Mouse (Mus musculus) heart, embryonic 13.5 days (tissue): ENCODE measurements around the gene Eif5b. TPM values are rescaled to one million over a fixed set of nuclear protein-coding genes. Genes with fewer than 3 reads are reported as not detected.
"Not testable (repeated sequence)": the region's sequence is repeated elsewhere in the genome, so short reads cannot be mapped to it uniquely, and the experiment has no call there.

Source experiments
- ATAC-seq: fragments of 200-750 bp; cut with Nextera tagmentation; 2 replicates; pipeline ENCODE4 v1.8.0; 2017; ENCODE audit warnings: moderate TSS enrichment; ENCODE audit not compliant: insufficient number of reproducible peaks, low FRiP score, low TSS enrichment; ENCODE audit errors: extremely low read depth
- H3K27ac ChIP-seq: fragments of 300-500 bp; sonication (generic); replicated peaks from 2 replicates; pipeline ENCODE4 v1.5.1; 2015; ENCODE audit warnings: moderate library complexity, mild to moderate bottlenecking, inconsistent platforms
- H3K27me3 ChIP-seq: fragments of 300-500 bp; sonication (generic); replicated peaks from 2 replicates; pipeline ENCODE4 v1.6.1; 2015; ENCODE audit warnings: mild to moderate bottlenecking, inconsistent platforms
- H3K36me3 ChIP-seq: fragments of 300-500 bp; sonication (generic); 2 replicates; pipeline ENCODE4 v1.6.1; 2015; ENCODE audit warnings: mild to moderate bottlenecking, inconsistent platforms
- H3K4me1 ChIP-seq: fragments of 300-500 bp; sonication (generic); 2 replicates; pipeline ENCODE4 v1.6.1; 2015; ENCODE audit warnings: inconsistent platforms
- H3K4me2 ChIP-seq: fragments of 300-500 bp; sonication (generic); 2 replicates; pipeline ENCODE4 v1.6.1; 2015; ENCODE audit warnings: inconsistent platforms, mild to moderate bottlenecking, moderate library complexity
- H3K4me3 ChIP-seq: fragments of 300-500 bp; sonication (generic); 2 replicates; pipeline ENCODE4 v1.5.1; 2015; ENCODE audit warnings: moderate library complexity, mild to moderate bottlenecking, inconsistent platforms
- H3K9ac ChIP-seq: fragments of 300-500 bp; sonication (generic); 2 replicates; pipeline ENCODE4 v1.6.1; 2015; ENCODE audit warnings: inconsistent platforms, mild to moderate bottlenecking, moderate library complexity
- H3K9me3 ChIP-seq: fragments of 300-500 bp; sonication (generic); 2 replicates; pipeline ENCODE4 v1.6.1; 2016; ENCODE audit warnings: inconsistent platforms
- WGBS: fragments of 180-500 bp; shearing (Covaris S2); methylation state at CpG from one replicate; pipeline ENCODE4 v1.1.7; 2015; ENCODE audit warnings: mixed read lengths; 5-methylcytosine and 5-hydroxymethylcytosine counted together
- polyA plus RNA-seq: library from polyadenylated mRNA; unstranded; fragments of >200 nt; fragmentation: Nextera tagmentation; extraction: Ambion mirVana; gene quantifications from 2 replicates; pipeline ENCODE4 v1.2.1, GENCODE M21; 2015

The Eif5b gene
- polyA plus RNA-seq, 1 experiment from 2014 or later: 18.0 TPM

GRCm38 (mm10) chr1:38055176-38055575 is 57.4 kb downstream of the Eif5b start:
- ATAC-seq: no peak
- Histone ChIP-seq H3K4me3 (no peak overlapping the region), H3K4me1 (no peaks in the 10 kb centered on the region), H3K4me2 (no peak overlapping the region), H3K27me3 (no peaks in the 10 kb centered on the region), H3K27ac (no peak overlapping the region), H3K36me3 (peaks cover 95% of the 10 kb centered on the region), H3K9ac (no peak overlapping the region), H3K9me3 (no peaks in the 10 kb centered on the region)
- 89% methylated on average over 5 of the region's 5 CpGs for WGBS

GRCm38 (mm10) chr1:38058417-38058816 is 60.6 kb downstream of the Eif5b start:
- H3K36me3 ChIP-seq: peaks cover 92% of the 10 kb centered on the region
- no peaks in the 10 kb centered on the region for H3K27me3 ChIP-seq
- H3K4me2 ChIP-seq: no peak overlapping the region
- ATAC-seq: no peak
- no peaks in the 10 kb centered on the region for H3K9me3 ChIP-seq
- WGBS: 76% methylated on average over 6 of the region's 6 CpGs
- no peak overlapping the region for H3K4me3 ChIP-seq
- no peak overlapping the region for H3K27ac ChIP-seq
- no peak overlapping the region for H3K9ac ChIP-seq
- no peaks in the 10 kb centered on the region for H3K4me1 ChIP-seq

- H3K36me3 ChIP-seq: peaks cover 88% of the 10 kb centered on the region
- not testable (repeated sequence) for H3K4me3 ChIP-seq, H3K27me3 ChIP-seq, H3K27ac ChIP-seq, H3K9ac ChIP-seq, H3K9me3 ChIP-seq, H3K4me1 ChIP-seq, H3K4me2 ChIP-seq, ATAC-seq
- 81% methylated on average over 2 of the region's 2 CpGs for WGBS
Observed at GRCm38 (mm10) chr1:38062156-38062555, 64.3 kb downstream of the Eif5b start.

- peaks cover 79% of the 10 kb centered on the region for H3K36me3 ChIP-seq
- no peak overlapping the region for H3K4me3 ChIP-seq
- no peaks in the 10 kb centered on the region for H3K27me3 ChIP-seq
- H3K4me1 ChIP-seq: peaks cover 8% of the 10 kb centered on the region; the same call in 1 of the 2 replicates
- H3K27ac ChIP-seq: no peak overlapping the region
- H3K9ac ChIP-seq: no peak overlapping the region
- no peak for ATAC-seq
- no peak overlapping the region for H3K4me2 ChIP-seq
- H3K9me3 ChIP-seq: no peaks in the 10 kb centered on the region
- 92% methylated on average over 10 of the region's 10 CpGs for WGBS
Observed at GRCm38 (mm10) chr1:38067276-38067675, 69.5 kb downstream of the Eif5b start.

DNA sequence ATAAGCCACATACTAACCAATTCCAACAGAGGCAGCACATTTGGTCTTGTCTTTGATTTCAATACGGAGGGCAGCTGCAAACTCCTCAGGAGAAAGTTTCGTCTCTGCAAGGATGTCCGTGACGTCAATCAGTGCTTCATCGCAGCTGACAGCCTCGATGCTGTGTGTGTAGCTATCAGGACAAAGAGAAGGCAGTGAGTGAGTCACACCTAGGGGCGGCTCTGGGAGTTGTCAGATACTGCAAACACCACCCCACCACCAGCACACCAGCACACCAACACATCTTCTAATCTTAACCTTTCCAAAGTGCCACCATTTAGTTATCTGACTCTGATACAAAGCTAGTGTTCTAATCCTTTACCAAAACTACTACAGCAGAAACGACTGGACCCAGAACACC is 73.5 kb downstream of the Eif5b start:
- H3K9me3 ChIP-seq: no peaks in the 10 kb centered on the region
- no peak overlapping the region for H3K4me2 ChIP-seq
- no peaks in the 10 kb centered on the region for H3K27me3 ChIP-seq
- peaks cover 77% of the 10 kb centered on the region for H3K36me3 ChIP-seq
- no peak overlapping the region for H3K27ac ChIP-seq
- no peak overlapping the region for H3K4me3 ChIP-seq
- ATAC-seq: no peak
- 34% methylated on average over 8 of the region's 8 CpGs for WGBS
- H3K4me1 ChIP-seq: peaks cover 8% of the 10 kb centered on the region; the same call in 1 of the 2 replicates
- H3K9ac ChIP-seq: no peak overlapping the region

DNA sequence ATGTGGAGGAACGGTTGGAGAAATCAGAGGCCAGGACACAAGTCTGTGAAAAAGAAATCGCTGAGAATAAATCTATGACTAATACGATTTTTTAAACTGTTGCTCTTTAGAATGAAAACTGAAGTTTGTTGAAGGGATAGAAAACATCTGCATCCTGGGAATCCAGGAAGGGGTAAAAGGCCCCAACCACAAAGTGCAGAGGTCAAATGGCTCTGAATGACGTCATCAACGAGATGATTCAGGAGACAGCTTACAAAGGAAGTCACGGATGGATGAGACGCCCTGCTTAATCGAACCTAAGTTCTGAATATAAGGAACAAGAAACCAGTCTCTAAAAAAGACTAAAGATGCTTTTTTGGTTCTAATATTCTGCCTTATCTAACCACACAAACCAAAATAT is 83.5 kb downstream of the Eif5b start:
- no peak overlapping the region for H3K9ac ChIP-seq
- no peak for ATAC-seq

GRCm38 (mm10) chr1:38103214-38103613 is 105.4 kb downstream of the Eif5b start:
- H3K9me3 ChIP-seq: no peaks in the 10 kb centered on the region
- 56% methylated on average over 1 of the region's 1 CpGs for WGBS
- no peak overlapping the region for H3K4me3 ChIP-seq
- H3K27me3 ChIP-seq: no peaks in the 10 kb centered on the region
- H3K4me1 ChIP-seq: peaks cover 39% of the 10 kb centered on the region
- H3K27ac ChIP-seq: peak overlapping the region; percentile 79
- H3K4me2 ChIP-seq: no peak overlapping the region
- H3K9ac ChIP-seq: no peak overlapping the region
- ATAC-seq: no peak
- peaks cover 48% of the 10 kb centered on the region for H3K36me3 ChIP-seq

More for the DNA sequence above, 83.5 kb downstream of the Eif5b start:
- Histone ChIP-seq H3K9me3 (no peaks in the 10 kb centered on the region), H3K4me2 (no peak overlapping the region), H3K27ac (no peak overlapping the region), H3K36me3 (peaks cover 64% of the 10 kb centered on the region), H3K4me1 (no peaks in the 10 kb centered on the region), H3K27me3 (no peaks in the 10 kb centered on the region), H3K4me3 (no peak overlapping the region)
- 71% methylated on average over 8 of the region's 8 CpGs for WGBS

- 8% methylated on average over 3 of the region's 3 CpGs for WGBS
- no peak; the same call in 1 of the 2 replicates for ATAC-seq
- H3K36me3 ChIP-seq: peaks cover 43% of the 10 kb centered on the region
- H3K9me3 ChIP-seq: no peaks in the 10 kb centered on the region
- peaks cover 35% of the 10 kb centered on the region for H3K4me1 ChIP-seq
- no peak overlapping the region for H3K4me3 ChIP-seq
- peak overlapping the region; percentile 40 for H3K4me2 ChIP-seq
- H3K9ac ChIP-seq: no peak overlapping the region
- peak overlapping the region; percentile 79 for H3K27ac ChIP-seq
- no peaks in the 10 kb centered on the region for H3K27me3 ChIP-seq
Observed at GRCm38 (mm10) chr1:38103813-38104212, 106.0 kb downstream of the Eif5b start.

Other genes with a start within 250 kb of the Eif5b start
- gene Tsga10, start 131.6 kb upstream of the Eif5b start, polyA plus RNA-seq: 3.6 and 3.8 TPM in 2 replicates
- gene Lipt1, start 126.3 kb upstream of the Eif5b start, polyA plus RNA-seq: 7.1 and 8.2 TPM in 2 replicates
- gene Mitd1, start 107.6 kb upstream of the Eif5b start, polyA plus RNA-seq: 9.8 and 11.5 TPM in 2 replicates
- gene Mrpl30, start 107.5 kb upstream of the Eif5b start, polyA plus RNA-seq: 267 and 281 TPM in 2 replicates
- not detected in 2 replicates for gene Lyg2, start 81.5 kb upstream of the Eif5b start, polyA plus RNA-seq
- not detected in 2 replicates for gene Lyg1, start 40.3 kb upstream of the Eif5b start, polyA plus RNA-seq
- 107 and 115 TPM in 2 replicates for gene Txndc9, start 117 bp upstream of the Eif5b start, polyA plus RNA-seq
- gene Rev1, start 131.8 kb downstream of the Eif5b start, polyA plus RNA-seq: 19.6 and 19.7 TPM in 2 replicates